Mouse (Mus musculus) lung, embryonic 16.5 days (tissue): ENCODE data around the gene Capzb. TPM values are rescaled to one million over a fixed set of nuclear protein-coding genes. Genes with fewer than 3 reads are reported as not detected.

Experiments used
- ATAC-seq: fragments of 200-750 bp; cut with Nextera tagmentation; 2 replicates; pipeline ENCODE4 v1.8.0; 2017; ENCODE audit warnings: low read depth, mild to moderate bottlenecking, moderate library complexity
- H3K27ac ChIP-seq: fragments of 300-500 bp; sonication (generic); 2 replicates; pipeline ENCODE4 v1.5.1; 2014; ENCODE audit warnings: mild to moderate bottlenecking, control low read depth, low read length
- H3K27me3 ChIP-seq: fragments of 300-500 bp; sonication (generic); 2 replicates; pipeline ENCODE4 v1.6.1; 2014; ENCODE audit warnings: low read depth, low read length, mixed read lengths; ENCODE audit not compliant: control insufficient read depth, insufficient read depth
- H3K36me3 ChIP-seq: fragments of 300-500 bp; sonication (generic); 2 replicates; pipeline ENCODE4 v1.6.1; 2014; ENCODE audit warnings: low read length; ENCODE audit not compliant: control insufficient read depth, insufficient read depth
- H3K4me1 ChIP-seq: fragments of 300-500 bp; sonication (generic); replicated peaks from 2 replicates; pipeline ENCODE4 v1.6.1; 2014; ENCODE audit warnings: low read length, mixed read lengths; ENCODE audit not compliant: control insufficient read depth, insufficient read depth
- H3K4me2 ChIP-seq: fragments of 300-500 bp; sonication (generic); 2 replicates; pipeline ENCODE4 v1.6.1; 2014; ENCODE audit warnings: low read depth, low read length, control low read depth
- H3K4me3 ChIP-seq: fragments of 300-500 bp; sonication (generic); 2 replicates; pipeline ENCODE4 v1.5.1; 2014; ENCODE audit warnings: mild to moderate bottlenecking, low read length, control low read depth
- H3K9ac ChIP-seq: fragments of 300-500 bp; sonication (generic); 2 replicates; pipeline ENCODE4 v1.6.1; 2014; ENCODE audit warnings: low read length, control low read depth
- H3K9me3 ChIP-seq: fragments of 300-500 bp; sonication (generic); 2 replicates; pipeline ENCODE4 v1.6.1; 2016; ENCODE audit warnings: low read length; ENCODE audit not compliant: control insufficient read depth
- WGBS: fragments of 180-500 bp; shearing (Covaris S2); extraction: QIAGEN DNeasy Blood & Tissue Kit; methylation state at CpG from one replicate; pipeline ENCODE4 v1.1.7; 2014; 5-methylcytosine and 5-hydroxymethylcytosine counted together
- polyA plus RNA-seq: library from polyadenylated mRNA; unstranded; fragments of >200 nt; fragmentation: Nextera tagmentation; extraction: Ambion mirVana; gene quantifications from 2 replicates; pipeline ENCODE4 v1.2.1, GENCODE M21; 2015

The Capzb gene
- polyA plus RNA-seq, 1 experiment from 2014 or later: 473 TPM

- WGBS: 37% methylated on average over 7 of the region's 7 CpGs
- Histone ChIP-seq H3K36me3 (no peaks in the 10 kb centered on the region), H3K4me3 (no peak overlapping the region), H3K4me2 (no peak overlapping the region), H3K27me3 (no peaks in the 10 kb centered on the region), H3K9ac (no peak overlapping the region), H3K27ac (no peak overlapping the region), H3K4me1 (peaks cover 57% of the 10 kb centered on the region), H3K9me3 (no peaks in the 10 kb centered on the region)
- ATAC-seq: no peak
These were observed 9.9 kb downstream of the Capzb start for GRCm38 (mm10) chr4:139202556-139202955.

- Histone ChIP-seq H3K4me2 (no peak overlapping the region), H3K9me3 (no peaks in the 10 kb centered on the region), H3K27ac (peak overlapping the region; percentile 18; the same call in 1 of the 2 replicates), H3K4me1 (peaks cover 57% of the 10 kb centered on the region), H3K9ac (no peak overlapping the region), H3K36me3 (no peaks in the 10 kb centered on the region), H3K4me3 (no peak overlapping the region), H3K27me3 (no peaks in the 10 kb centered on the region)
- WGBS: 59% methylated on average over 2 of the region's 2 CpGs
- no peak for ATAC-seq
These were observed 10.7 kb downstream of the Capzb start for GRCm38 (mm10) chr4:139203381-139203780.

- H3K27me3 ChIP-seq: no peaks in the 10 kb centered on the region
- no peak overlapping the region for H3K9ac ChIP-seq
- H3K36me3 ChIP-seq: no peaks in the 10 kb centered on the region
- no peak overlapping the region for H3K4me2 ChIP-seq
- H3K4me1 ChIP-seq: peaks cover 71% of the 10 kb centered on the region
- no peak overlapping the region for H3K27ac ChIP-seq
- H3K4me3 ChIP-seq: no peak overlapping the region
- no peaks in the 10 kb centered on the region for H3K9me3 ChIP-seq
- 30% methylated on average over 5 of the region's 5 CpGs for WGBS
- peak; percentile 39; the same call in 1 of the 2 replicates for ATAC-seq
These were observed 13.1 kb downstream of the Capzb start for GRCm38 (mm10) chr4:139205842-139206241.

GRCm38 (mm10) chr4:139206353-139207045, 13.8 kb downstream of the Capzb start:
- Histone ChIP-seq H3K36me3 (no peaks in the 10 kb centered on the region), H3K9me3 (no peaks in the 10 kb centered on the region), H3K4me1 (peaks cover 71% of the 10 kb centered on the region), H3K9ac (no peak overlapping the region), H3K4me3 (no peak overlapping the region), H3K27me3 (no peaks in the 10 kb centered on the region), H3K27ac (no peak overlapping the region), H3K4me2 (no peak overlapping the region)
- 82% methylated on average over 8 of the region's 8 CpGs for WGBS
- ATAC-seq: no peak

- H3K4me2 ChIP-seq: no peak overlapping the region
- peaks cover 76% of the 10 kb centered on the region for H3K4me1 ChIP-seq
- no peaks in the 10 kb centered on the region for H3K36me3 ChIP-seq
- 41% methylated on average over 9 of the region's 9 CpGs for WGBS
- 0 out of 2 replicates have a peak, but pooled peaks have one; percentile 5 for ATAC-seq
- H3K27ac ChIP-seq: peak overlapping the region; percentile 28; the same call in 1 of the 2 replicates
- no peak overlapping the region for H3K4me3 ChIP-seq
- no peaks in the 10 kb centered on the region for H3K9me3 ChIP-seq
- H3K27me3 ChIP-seq: no peaks in the 10 kb centered on the region
- 0 out of 2 replicates have a peak overlapping the region, but pooled peaks have one; percentile 34 for H3K9ac ChIP-seq
These were observed 15.8 kb downstream of the Capzb start for GRCm38 (mm10) chr4:139208236-139209129.

- Histone ChIP-seq H3K27me3 (no peaks in the 10 kb centered on the region), H3K4me2 (no peak overlapping the region), H3K4me1 (peaks cover 76% of the 10 kb centered on the region), H3K9me3 (no peaks in the 10 kb centered on the region), H3K36me3 (no peaks in the 10 kb centered on the region), H3K9ac (no peak overlapping the region), H3K4me3 (no peak overlapping the region), H3K27ac (peak overlapping the region; percentile 28; the same call in 1 of the 2 replicates)
- ATAC-seq: 0 out of 2 replicates have a peak, but pooled peaks have one; percentile 1
- 63% methylated on average over 5 of the region's 5 CpGs for WGBS
These were observed 16.6 kb downstream of the Capzb start for GRCm38 (mm10) chr4:139209130-139209840.

- WGBS: 56% methylated on average over 17 of the region's 17 CpGs
- Histone ChIP-seq H3K4me1 (peaks cover 60% of the 10 kb centered on the region), H3K4me2 (peak overlapping the region; percentile 34)
These were observed 19.5 kb downstream of the Capzb start for GRCm38 (mm10) chr4:139211975-139212831.

GRCm38 (mm10) chr4:139213086-139213485, 20.4 kb downstream of the Capzb start:
- peaks cover 51% of the 10 kb centered on the region for H3K4me1 ChIP-seq
- no peak for ATAC-seq
- no peaks in the 10 kb centered on the region for H3K27me3 ChIP-seq
- H3K36me3 ChIP-seq: no peaks in the 10 kb centered on the region; the same call in none of the 2 replicates
- no peak overlapping the region for H3K4me2 ChIP-seq
- H3K27ac ChIP-seq: no peak overlapping the region
- no peak overlapping the region for H3K4me3 ChIP-seq
- WGBS: 63% methylated on average over 10 of the region's 10 CpGs
- H3K9ac ChIP-seq: no peak overlapping the region
- no peaks in the 10 kb centered on the region for H3K9me3 ChIP-seq

More at GRCm38 (mm10) chr4:139211975-139212831, 19.5 kb downstream of the Capzb start:
- H3K9ac ChIP-seq: peak overlapping the region; percentile 34; the same call in 1 of the 2 replicates
- H3K27ac ChIP-seq: peak overlapping the region; percentile 79
- peak; percentile 66 for ATAC-seq
- H3K9me3 ChIP-seq: no peaks in the 10 kb centered on the region
- H3K36me3 ChIP-seq: no peaks in the 10 kb centered on the region; the same call in none of the 2 replicates
- H3K4me3 ChIP-seq: no peak overlapping the region
- no peaks in the 10 kb centered on the region for H3K27me3 ChIP-seq
